Mouse (Mus musculus) splenic B cell, adult 2 months (primary cell): ENCODE measurements around the gene Xrcc4.
"Not testable (repeated sequence)": the region's sequence is repeated elsewhere in the genome, so short reads cannot be mapped to it uniquely, and the experiment has no call there.

Experiments used
- DNase-seq: peaks from one replicate; pipeline ENCODE4 v3.0.0-alpha.2; 2011; ENCODE audit warnings: low read depth, low spot score
- H3K27me3 ChIP-seq: 2 replicates; pipeline ENCODE4 v1.6.1; 2012; ENCODE audit warnings: mild to moderate bottlenecking, low read length, moderate library complexity, mixed read lengths; ENCODE audit not compliant: control insufficient read depth, poor library complexity, insufficient read depth, severe bottlenecking
- H3K36me3 ChIP-seq: 2 replicates; pipeline ENCODE4 v1.6.1; 2012; ENCODE audit warnings: mild to moderate bottlenecking, low read length, moderate library complexity, mixed read lengths; ENCODE audit not compliant: control insufficient read depth, poor library complexity, insufficient read depth, severe bottlenecking

The Xrcc4 gene

GRCm38 (mm10) chr13:89814543-89814942, 274.9 kb downstream of the Xrcc4 start:
- no peaks in the 10 kb centered on the region for H3K27me3 ChIP-seq
- DNase-seq, result no peak

GRCm38 (mm10) chr13:89812169-89812568, 277.2 kb downstream of the Xrcc4 start:
- Histone ChIP-seq H3K36me3 (no peaks in the 10 kb centered on the region), H3K27me3 (no peaks in the 10 kb centered on the region)
- no peak for DNase-seq

More at GRCm38 (mm10) chr13:89814543-89814942, 274.9 kb downstream of the Xrcc4 start:
- no peaks in the 10 kb centered on the region for H3K36me3 ChIP-seq

GRCm38 (mm10) chr13:89809024-89809423, 280.4 kb downstream of the Xrcc4 start:
- no peak for DNase-seq
- H3K36me3 ChIP-seq, result no peaks in the 10 kb centered on the region
- no peaks in the 10 kb centered on the region for H3K27me3 ChIP-seq

- no peaks in the 10 kb centered on the region for H3K36me3 ChIP-seq
- H3K27me3 ChIP-seq, result no peaks in the 10 kb centered on the region
- no peak for DNase-seq
Measured at GRCm38 (mm10) chr13:89801901-89802300, 287.5 kb downstream of the Xrcc4 start.

- Histone ChIP-seq H3K27me3 (no peaks in the 10 kb centered on the region), H3K36me3 (no peaks in the 10 kb centered on the region)
- DNase-seq, result no peak
Measured at GRCm38 (mm10) chr13:89797721-89798120, 291.7 kb downstream of the Xrcc4 start.

GRCm38 (mm10) chr13:89791475-89791874, 297.9 kb downstream of the Xrcc4 start:
- Histone ChIP-seq H3K27me3 (no peaks in the 10 kb centered on the region), H3K36me3 (no peaks in the 10 kb centered on the region)
- DNase-seq, result no peak

- H3K36me3 ChIP-seq, result no peaks in the 10 kb centered on the region
- no peak for DNase-seq
Measured at GRCm38 (mm10) chr13:89782886-89783285, 306.5 kb downstream of the Xrcc4 start.

GRCm38 (mm10) chr13:89780276-89780675, 309.1 kb downstream of the Xrcc4 start:
- no peak for DNase-seq
- H3K27me3 ChIP-seq, result no peaks in the 10 kb centered on the region
- no peaks in the 10 kb centered on the region for H3K36me3 ChIP-seq

More at GRCm38 (mm10) chr13:89782886-89783285, 306.5 kb downstream of the Xrcc4 start:
- H3K27me3 ChIP-seq, result no peaks in the 10 kb centered on the region

GRCm38 (mm10) chr13:89779208-89779911, 310.0 kb downstream of the Xrcc4 start:
- peak; percentile 50 for DNase-seq

GRCm38 (mm10) chr13:89777764-89778163, 311.6 kb downstream of the Xrcc4 start:
- no peak for DNase-seq
- Histone ChIP-seq H3K36me3 (no peaks in the 10 kb centered on the region), H3K27me3 (no peaks in the 10 kb centered on the region)

More at GRCm38 (mm10) chr13:89779208-89779911, 310.0 kb downstream of the Xrcc4 start:
- Histone ChIP-seq H3K36me3 (no peaks in the 10 kb centered on the region), H3K27me3 (no peaks in the 10 kb centered on the region)

- Histone ChIP-seq H3K27me3 (no peaks in the 10 kb centered on the region), H3K36me3 (no peaks in the 10 kb centered on the region)
- DNase-seq, result no peak
Measured at GRCm38 (mm10) chr13:89777146-89777545, 312.3 kb downstream of the Xrcc4 start.

- no peaks in the 10 kb centered on the region for H3K36me3 ChIP-seq
- no peak for DNase-seq
- no peaks in the 10 kb centered on the region for H3K27me3 ChIP-seq
Measured at GRCm38 (mm10) chr13:89766551-89766950, 322.9 kb downstream of the Xrcc4 start.

GRCm38 (mm10) chr13:89765966-89766365, 323.4 kb downstream of the Xrcc4 start:
- H3K27me3 ChIP-seq, result no peaks in the 10 kb centered on the region
- no peak for DNase-seq
- H3K36me3 ChIP-seq, result no peaks in the 10 kb centered on the region

- Histone ChIP-seq H3K27me3 (no peaks in the 10 kb centered on the region), H3K36me3 (no peaks in the 10 kb centered on the region)
- DNase-seq, result no peak
Measured at GRCm38 (mm10) chr13:89762339-89762738, 327.1 kb downstream of the Xrcc4 start.

GRCm38 (mm10) chr13:89756347-89756746, 333.1 kb downstream of the Xrcc4 start:
- Histone ChIP-seq H3K36me3 (no peaks in the 10 kb centered on the region), H3K27me3 (no peaks in the 10 kb centered on the region)
- DNase-seq, result no peak

GRCm38 (mm10) chr13:89750562-89750961, 338.8 kb downstream of the Xrcc4 start:
- not testable (repeated sequence) for H3K27me3 ChIP-seq, DNase-seq, H3K36me3 ChIP-seq
